Mouse (Mus musculus): Measurements from ENCODE around the gene Ssu72.

The Ssu72 gene

DNA sequence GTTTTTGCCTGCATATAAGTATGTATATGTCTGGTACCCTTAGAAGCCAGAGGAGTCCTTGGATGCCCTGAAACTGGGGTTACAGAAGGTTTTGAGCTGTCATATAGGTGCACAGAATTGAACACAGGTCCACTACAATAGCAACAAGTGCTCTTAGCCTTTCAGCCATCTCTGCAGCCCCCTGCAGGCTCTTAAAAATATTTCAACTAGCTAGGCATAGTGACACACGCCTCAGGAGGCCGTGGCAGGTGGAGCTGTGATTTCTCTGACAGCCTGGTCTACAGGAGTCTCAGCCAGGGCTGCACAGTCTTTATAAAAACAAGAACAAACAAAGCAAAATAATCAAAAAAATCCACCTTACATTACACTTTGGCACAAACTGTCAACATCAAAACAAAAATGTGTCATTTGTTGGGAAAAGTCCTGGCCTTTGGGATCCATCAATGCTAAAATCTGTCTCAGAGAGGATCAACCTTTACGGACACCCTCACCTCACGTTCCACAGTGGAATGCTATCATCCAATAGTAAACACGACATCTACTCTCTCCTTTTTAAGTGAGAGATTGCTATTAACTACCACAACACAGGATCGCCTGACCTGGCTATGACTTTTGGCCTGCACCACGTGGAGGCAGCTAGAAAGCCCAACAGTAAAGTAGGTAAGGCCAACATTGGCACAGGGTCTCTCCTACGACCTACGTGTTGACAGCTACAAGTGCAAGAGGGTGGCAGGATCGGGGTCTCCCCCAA, 55.4 kb downstream of the Ssu72 start:
- no peak for DNase-seq

DNA sequence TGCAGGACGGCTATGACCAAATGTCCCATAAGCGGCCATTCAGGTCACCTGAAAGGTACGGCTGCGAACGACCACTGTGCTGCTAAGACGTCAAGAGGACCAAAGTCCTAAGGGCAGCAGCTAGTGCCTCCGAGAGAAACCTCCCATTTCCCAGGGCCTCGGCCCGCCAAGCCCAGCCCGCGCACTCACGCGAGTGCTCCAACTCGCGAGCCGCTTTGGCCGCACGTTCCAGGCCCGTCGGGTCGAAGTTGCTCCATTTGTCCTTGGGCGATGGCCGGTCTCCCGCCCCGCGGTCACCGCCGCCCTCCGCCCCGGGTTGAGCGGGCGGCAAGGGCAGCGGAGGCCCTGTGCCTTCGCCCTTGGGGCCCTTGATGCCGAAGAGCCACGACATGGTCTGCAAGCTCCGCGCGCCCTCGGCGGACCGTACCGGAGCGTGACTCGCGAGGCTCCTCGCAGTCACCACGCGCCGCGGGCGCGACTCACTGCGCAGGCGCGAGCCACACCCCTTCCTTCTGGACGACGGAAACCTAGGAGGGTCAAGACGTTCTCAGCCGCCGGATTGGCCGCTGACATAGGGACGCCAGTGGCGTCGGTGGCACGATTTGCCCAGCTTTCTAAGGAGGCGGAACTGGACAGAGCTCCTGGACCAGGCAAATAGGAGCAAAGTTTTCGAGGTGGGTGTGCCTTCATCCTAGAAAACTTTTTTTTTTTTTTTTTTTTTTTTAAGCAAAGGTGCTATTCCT, 56.2 kb downstream of the Ssu72 start, which contains the start of gene Atad3a:
Atad3a (minus strand) TSS at position 481 of the 743 bp plus-strand sequence.
- DNase-seq: peak; percentile 98

DNA sequence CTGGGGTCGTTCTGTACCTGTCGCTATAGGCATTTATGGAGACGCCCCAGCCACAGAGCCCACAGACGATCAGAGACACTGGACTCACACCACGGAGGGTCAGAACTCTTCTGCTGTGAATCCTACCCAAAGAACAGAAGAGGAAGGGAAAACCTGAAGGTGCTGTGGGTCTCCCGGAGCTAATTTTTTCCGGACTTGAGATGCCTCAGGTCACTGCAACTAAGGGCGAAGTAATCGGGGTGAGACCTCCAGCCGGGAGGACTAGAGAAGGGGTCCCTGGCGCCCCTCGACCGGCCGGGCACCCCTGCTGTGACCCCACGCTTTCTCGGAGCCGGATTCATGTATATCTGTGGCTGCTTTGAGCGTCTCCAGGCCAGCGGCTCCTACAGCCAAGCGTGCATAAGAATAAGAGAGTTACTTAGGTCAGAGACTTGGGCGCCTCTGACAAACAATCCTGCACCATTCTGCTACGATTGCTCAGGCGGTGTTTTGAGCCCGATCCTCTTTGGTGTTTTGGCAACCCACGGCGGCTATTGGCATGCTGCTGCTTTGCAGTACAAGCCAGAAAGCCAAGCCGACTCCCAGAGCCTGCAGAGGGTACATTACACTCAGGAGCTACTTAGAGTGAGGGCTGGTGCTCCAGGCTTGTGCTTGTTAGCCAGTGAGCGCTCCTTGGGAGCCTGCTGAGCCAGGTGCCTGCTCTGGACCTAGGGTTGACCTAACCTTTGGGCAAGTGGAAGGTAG, 56.9 kb downstream of the Ssu72 start:
- DNase-seq: no peak

DNA sequence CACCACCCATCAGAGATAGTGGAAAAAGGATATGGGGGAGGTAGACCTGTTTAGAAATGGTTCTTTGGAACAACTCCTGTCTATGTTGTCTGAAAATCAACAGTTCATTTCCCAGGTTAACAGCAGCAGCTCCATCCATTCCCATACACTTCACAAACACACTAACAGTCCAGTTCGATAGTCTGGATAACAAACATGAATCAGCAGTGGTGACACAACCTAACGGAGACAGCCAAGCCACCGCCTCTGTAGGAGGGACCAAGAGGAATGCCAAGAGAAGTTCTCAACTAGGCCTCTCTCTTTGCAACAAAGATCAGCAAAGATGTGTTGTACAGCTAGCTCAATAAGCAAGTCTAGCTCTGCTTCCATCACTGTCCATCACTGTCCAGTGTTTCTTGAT, 57.8 kb downstream of the Ssu72 start:
- no peak for DNase-seq

DNA sequence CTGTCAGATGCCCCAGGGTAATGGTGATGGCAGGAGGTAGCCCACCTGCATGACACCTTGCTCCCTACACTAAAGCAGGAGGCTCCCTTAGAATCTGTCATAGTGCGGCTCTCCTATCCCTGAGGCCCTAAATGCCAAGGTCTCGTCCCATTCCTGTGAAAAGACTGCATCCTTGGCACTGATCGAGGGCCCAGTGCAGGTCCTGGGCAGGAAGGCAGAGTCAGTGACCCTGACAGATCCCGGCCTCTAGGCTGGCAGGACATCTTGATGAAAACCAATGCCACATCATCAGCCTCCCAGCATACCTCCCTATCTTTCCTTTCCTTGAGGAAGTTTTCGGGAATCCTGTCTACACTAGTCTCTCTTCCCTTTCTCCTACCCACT, 64.9 kb downstream of the Ssu72 start:
- no peak for DNase-seq

DNA sequence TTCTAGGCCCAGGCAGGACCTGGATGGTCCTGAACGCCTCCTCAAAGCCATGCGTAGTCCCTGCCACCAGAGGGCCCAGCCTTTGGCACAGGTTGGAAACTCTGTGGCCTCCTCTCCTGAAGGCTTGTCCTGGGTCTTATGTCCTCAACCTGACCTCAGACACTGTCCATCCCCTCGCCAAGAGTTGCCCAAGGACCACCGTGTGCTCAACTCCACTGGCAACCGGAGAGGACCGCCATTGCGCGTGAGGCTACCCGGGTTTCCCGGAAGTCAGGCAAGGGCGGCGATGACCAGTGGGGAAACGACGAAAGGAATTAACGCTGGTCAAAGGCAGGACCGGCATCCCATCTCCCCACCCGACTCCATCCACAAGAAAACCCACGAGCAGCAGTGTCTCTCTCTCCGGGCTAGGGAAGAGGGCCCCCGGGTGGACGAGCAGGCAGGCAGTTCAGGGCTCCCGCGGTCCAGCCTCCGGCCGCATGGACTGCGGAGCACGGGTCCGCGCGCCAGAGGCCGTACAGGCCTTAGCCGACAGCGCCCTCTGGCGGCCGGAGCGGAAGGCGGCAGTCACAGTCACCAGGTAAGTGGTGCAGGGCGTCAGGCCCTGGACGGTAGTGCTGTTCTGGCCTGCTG, 65.4 kb downstream of the Ssu72 start:
- DNase-seq: peak; percentile 94

DNA sequence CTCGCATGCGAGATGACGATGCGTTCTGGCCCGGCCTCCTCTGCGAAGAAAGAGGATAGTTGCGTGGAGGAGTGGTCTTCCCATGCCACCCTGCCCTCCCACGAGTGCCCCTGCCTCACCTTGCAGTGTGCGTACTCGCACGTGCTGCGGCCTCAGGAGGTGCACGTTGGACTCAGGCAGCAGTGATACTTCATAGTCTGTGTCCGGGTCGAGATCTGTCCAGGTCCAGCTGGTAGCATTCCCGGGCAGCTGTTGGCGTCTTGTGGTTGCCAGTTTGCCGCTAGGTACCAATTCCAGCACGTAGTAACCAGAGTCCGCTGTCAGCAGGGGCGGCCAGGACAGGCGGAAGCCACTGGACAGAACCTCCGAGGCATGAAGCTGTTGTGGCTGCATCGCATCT, 66.0 kb downstream of the Ssu72 start:
- DNase-seq: no peak

DNA sequence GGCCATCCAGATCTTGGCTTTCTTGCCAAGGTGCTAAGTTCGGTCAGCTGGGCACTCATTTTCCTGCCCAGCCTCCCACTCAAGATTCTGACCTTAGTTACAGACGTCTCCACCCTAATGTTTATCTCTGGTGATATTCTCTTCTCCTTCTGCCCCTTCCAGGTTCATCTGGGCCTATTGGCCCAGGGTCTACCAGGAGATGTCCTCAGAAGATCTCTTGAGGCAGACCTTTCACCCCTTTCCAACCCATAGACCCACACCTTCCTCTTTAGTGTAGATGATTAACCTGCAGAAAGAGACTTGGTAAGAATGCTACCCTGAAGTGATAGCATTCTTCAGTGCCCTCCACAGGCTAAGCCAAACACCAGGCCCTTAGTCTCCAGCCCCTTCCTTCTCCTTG, 67.1 kb downstream of the Ssu72 start:
- DNase-seq: no peak

DNA sequence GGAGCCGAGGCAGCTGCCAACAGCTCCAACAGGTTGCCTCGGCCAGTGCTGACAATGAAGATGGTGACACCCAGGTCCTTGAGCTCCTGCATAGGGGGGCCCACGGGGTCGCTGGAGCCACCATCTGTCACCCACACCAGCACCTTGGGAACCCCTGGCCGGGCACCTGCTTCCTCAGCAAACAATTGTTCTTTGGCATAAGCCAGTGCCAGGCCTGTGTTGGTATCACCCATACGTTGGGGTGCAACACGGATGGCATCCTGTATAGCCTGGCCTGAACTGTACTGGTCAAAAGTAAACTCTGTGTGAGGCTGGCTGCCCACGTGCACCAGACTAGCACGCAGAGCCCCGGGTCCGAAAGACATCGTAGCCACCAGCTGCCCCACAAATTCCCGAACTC, 68.2 kb downstream of the Ssu72 start:
- no peak for DNase-seq

DNA sequence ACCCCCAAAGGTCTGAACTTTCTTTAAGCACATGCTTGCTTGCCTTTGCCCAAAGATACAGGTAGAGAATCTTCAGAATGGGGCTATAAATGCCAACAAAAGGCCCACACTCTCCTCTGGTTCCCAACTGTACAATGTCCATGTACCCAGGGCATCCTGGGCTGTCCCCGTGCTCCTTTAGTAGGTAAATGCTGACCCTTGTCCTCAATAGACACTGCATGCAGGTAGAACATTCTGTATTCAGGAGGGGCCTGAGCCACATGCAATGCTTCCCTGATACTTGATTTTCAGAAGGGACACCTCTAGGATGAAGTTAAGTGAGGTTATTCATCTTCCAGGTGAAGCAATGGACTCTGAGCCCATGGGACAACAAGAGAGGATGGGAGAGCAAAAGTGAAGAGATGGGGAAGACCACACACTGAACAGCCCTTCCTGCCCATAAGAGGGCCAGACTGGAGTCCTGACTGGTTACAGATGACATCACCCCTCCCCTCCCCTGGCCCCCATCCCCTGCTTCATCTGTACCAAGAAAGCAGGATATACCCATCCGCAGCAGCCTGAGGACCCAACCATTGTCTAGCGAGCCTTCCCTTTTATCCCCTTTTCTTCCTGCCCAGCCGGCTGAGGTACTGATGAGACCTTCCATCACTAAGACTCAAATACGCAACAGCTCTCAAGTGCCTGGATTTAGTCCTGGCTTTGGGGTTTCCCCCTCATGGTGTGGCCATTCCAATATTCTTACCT, 68.9 kb downstream of the Ssu72 start:
- no peak for DNase-seq

DNA sequence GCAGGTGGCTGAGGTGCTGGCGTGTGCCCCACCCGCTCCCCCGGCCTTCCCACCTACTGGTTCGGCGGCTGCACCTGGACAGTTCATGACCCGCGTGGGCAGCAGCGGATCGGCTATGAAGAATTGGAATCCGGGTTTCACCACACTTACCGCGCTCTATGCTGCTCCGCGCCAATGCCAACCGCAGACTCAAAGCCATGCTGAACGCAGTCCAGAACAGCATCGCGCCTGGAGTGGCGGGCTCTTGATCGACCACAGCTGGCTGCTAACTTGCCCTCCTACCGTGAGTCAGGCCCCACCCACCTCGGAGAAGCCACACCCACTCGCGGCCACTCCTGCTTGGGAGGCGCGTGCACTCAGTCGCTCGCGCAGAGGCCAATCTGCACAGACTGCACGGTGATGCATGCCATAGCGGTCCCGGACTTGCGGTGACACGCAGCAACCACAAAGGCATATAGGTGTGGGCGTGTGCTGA, 69.7 kb downstream of the Ssu72 start, which contains the start of gene Vwa1:
Vwa1 (minus strand) TSS at position 419 of the 475 bp plus-strand sequence.
- peak; percentile 89 for DNase-seq

DNA sequence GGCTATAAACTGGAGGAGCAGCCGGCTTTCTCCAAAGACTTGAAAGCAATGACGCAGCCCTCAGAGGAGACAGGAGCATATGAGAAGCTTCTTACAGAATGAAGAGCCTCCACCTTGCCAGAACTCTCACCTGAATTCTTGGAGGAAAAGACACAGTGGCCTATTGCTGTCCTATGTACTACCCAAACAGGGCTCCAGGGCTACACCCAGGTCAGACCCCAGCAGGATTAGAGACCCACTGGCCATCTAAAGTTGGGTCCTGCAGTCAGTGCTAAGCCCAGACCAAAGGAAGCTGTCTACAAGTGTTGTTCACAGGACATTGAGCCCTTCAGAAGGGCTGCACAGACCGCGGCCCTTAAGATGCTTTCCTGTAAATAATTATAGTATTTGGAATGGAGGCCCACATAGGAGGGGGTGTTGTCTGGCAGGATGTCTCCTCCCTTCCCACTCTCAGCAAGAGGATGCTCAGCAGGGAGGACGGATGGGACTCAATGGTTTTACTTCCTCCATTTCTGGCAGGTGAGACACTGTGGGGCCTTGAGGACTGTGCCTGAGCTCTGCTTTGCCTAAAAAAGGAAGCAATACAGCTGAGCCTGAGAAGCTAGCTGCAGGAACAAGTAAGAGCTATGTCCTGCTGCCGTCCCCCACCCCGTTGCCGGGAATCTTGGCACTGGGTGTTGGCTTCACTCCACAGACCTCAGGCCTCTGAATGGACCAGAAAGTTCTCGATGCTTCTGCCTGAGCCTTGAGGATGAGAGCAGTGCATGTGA, 70.6 kb downstream of the Ssu72 start:
- peak; percentile 60 for DNase-seq

DNA sequence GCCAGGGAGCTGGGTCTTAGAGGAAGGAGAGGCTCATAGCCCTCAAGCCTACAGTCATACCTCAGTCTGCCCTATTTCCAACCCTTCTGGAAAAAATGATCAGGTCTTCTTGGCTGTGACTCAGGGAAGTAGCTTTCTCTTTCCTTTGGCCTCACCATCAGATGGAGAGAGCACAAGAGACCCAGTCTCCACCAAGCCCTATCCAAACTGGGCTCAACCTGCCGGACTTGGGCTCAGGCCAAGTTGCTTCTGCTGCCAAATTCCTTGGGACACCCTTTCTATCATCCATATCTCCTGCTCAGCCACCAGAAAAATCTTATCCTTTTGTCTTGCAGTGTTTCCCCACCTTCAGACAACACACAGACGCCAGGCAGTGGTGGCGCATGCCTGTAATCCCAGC, 71.3 kb downstream of the Ssu72 start:
- no peak for DNase-seq

DNA sequence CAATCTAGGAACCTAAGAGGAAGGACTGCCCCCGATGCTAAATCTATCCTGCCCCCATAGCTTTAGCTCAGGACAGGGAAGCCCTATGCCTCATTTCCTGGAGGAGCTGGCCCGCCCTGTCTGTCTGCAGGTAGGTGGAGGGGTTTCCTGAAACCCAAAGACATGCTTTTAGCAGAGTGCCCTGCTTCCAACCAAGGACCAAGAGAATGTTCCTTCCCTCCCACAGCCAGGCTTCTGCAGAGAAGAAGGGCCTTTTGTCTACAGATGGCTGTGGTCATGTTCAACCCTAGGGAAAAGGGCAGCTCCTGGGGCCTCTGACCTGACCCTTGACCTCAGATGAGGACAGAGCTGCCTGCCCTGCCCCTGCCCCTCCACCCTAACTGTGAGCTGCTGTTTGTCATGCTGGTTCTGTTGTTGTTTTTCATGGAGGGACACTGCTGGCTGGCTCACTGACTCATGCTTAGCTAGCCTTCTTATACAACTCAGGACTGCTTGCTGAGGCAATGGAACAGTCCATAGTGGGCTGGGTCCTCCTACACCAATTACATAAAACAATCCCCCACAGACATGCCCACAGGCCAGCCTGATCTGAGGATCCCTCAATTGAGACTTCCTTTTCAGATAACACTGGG, 72.2 kb downstream of the Ssu72 start:
- DNase-seq: no peak

DNA sequence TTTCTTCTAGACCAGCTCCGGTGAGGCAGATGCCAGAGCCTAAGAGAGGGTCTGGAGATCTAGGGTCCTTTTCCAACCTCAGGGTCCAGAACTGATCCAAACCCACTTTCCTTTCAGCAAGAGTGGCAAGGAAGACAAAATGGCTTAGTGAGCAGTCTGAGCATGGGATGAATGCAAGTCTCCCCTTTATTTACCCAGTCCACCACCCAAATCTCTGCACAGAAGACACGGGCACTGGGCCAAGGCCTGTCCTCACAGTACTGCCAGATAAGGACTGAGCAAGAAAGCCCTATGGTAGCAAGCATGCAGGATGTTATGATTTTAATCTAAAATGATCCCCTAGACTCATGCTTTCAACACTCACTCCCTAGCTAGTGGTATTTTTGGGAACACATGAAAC, 73.2 kb downstream of the Ssu72 start:
- DNase-seq: no peak

DNA sequence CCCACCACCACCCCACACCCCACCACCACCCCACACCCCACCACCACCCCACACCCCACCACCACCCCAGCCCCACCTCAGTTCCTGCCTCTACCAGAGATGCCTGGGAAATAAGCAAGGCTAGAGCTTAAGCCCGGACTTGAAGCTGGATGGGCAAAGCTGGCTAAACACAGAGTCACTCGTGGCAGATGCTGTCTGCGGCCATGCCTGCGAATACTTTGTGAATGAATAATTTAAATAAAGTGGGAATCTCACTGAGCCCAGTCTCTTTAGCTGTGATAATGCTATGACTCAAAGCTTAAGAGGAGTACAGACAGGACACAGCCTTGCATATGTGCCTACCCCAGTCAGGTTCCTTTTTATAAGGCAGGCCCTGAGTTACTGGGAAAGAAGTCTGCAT, 74.9 kb downstream of the Ssu72 start:
- DNase-seq: no peak

DNA sequence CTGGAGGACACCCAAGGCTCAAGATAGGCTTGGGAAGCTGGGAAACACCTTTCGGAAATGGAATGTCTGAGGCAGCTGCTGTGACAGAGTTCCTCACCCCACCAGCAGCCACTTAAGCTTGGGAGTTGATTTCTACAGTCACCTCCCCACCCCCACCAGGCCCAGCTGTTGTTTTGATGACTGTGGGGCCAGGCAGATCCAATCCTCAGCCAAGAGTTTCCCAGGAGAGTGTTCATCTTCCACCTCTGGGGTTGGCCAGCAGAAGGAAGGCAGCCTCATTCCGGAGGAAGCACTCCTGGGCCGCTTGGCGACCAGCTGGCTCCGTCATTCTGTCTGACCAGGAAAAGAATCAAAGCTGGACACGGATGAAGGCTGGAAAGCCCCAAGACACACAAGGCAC, 76.3 kb downstream of the Ssu72 start:
- DNase-seq: no peak

All from lung, postnatal 14 days (tissue).